Mouse (Mus musculus) ovary, postnatal 36 days (tissue): ENCODE measurements around the gene Jkamp.

Experiments used
- DNase-seq: peaks from one replicate; pipeline ENCODE4 v3.0.0; 2022; ENCODE audit warnings: low spot score, mixed read lengths

Jkamp gene

GRCm38 (mm10) chr12:72086166-72086825, 907 bp downstream of the Jkamp start:
- no peak for DNase-seq

- no peak for DNase-seq
Measured at GRCm38 (mm10) chr12:72089802-72090201, 4.4 kb downstream of the Jkamp start.

- no peak for DNase-seq
Measured at GRCm38 (mm10) chr12:72096966-72097365, 11.6 kb downstream of the Jkamp start.

- DNase-seq, result no peak
Measured at GRCm38 (mm10) chr12:72102776-72103175, 17.4 kb downstream of the Jkamp start.

GRCm38 (mm10) chr12:72104027-72104426, 18.6 kb downstream of the Jkamp start:
- DNase-seq, result no peak

- peak; percentile 53 for DNase-seq
Measured at GRCm38 (mm10) chr12:72104525-72105281, 19.3 kb downstream of the Jkamp start.

GRCm38 (mm10) chr12:72115126-72115525, 29.7 kb downstream of the Jkamp start:
- DNase-seq, result no peak

- no peak for DNase-seq
Measured at GRCm38 (mm10) chr12:72115686-72116345, 30.4 kb downstream of the Jkamp start.

GRCm38 (mm10) chr12:72129203-72129602, 43.8 kb downstream of the Jkamp start:
- no peak for DNase-seq

GRCm38 (mm10) chr12:72150786-72151185, 65.4 kb downstream of the Jkamp start:
- no peak for DNase-seq
